Mouse (Mus musculus) forebrain, embryonic 16.5 days (tissue): ENCODE results near the gene Slc26a1. TPM values are rescaled to one million over a fixed set of nuclear protein-coding genes. Genes with fewer than 3 reads are reported as not detected.
A peak's percentile ranks its signal among the peaks of the same experiment; 100 is the strongest.

Experiments
- ATAC-seq: fragments of 200-750 bp; cut with Nextera tagmentation; 2 replicates; pipeline ENCODE4 v1.8.0; 2017; ENCODE audit warnings: mild to moderate bottlenecking, moderate library complexity
- H3K27ac ChIP-seq: fragments of 300-500 bp; sonication (generic); 2 replicates; pipeline ENCODE4 v1.5.1; 2014; ENCODE audit warnings: low read length, control low read depth
- H3K27me3 ChIP-seq: fragments of 300-500 bp; sonication (generic); replicated peaks from 2 replicates; pipeline ENCODE4 v1.6.1; 2014; ENCODE audit warnings: low read length; ENCODE audit not compliant: control insufficient read depth, insufficient read depth
- H3K36me3 ChIP-seq: fragments of 300-500 bp; sonication (generic); 2 replicates; pipeline ENCODE4 v1.6.1; 2014; ENCODE audit not compliant: control insufficient read depth, insufficient read depth
- H3K4me1 ChIP-seq: fragments of 300-500 bp; sonication (generic); replicated peaks from 2 replicates; pipeline ENCODE4 v1.6.1; 2014; ENCODE audit warnings: low read length; ENCODE audit not compliant: control insufficient read depth, insufficient read depth
- H3K4me2 ChIP-seq: fragments of 300-500 bp; sonication (generic); 2 replicates; pipeline ENCODE4 v1.6.1; 2014; ENCODE audit warnings: mild to moderate bottlenecking, low read length, control low read depth
- H3K4me3 ChIP-seq: fragments of 300-500 bp; sonication (generic); replicated peaks from 2 replicates; pipeline ENCODE4 v1.5.1; 2014; ENCODE audit warnings: mild to moderate bottlenecking, low read length, control low read depth
- H3K9ac ChIP-seq: fragments of 300-500 bp; sonication (generic); replicated peaks from 2 replicates; pipeline ENCODE4 v1.6.1; 2014; ENCODE audit warnings: low read depth, low read length, control low read depth
- H3K9me3 ChIP-seq: fragments of 300-500 bp; sonication (generic); 2 replicates; pipeline ENCODE4 v1.6.1; 2016; ENCODE audit warnings: low read length; ENCODE audit not compliant: control insufficient read depth
- WGBS: fragments of 180-500 bp; shearing (Covaris S2); extraction: QIAGEN DNeasy Blood & Tissue Kit; methylation state at CpG from one replicate; pipeline ENCODE4 v1.1.7; 2014; 5-methylcytosine and 5-hydroxymethylcytosine counted together
- polyA plus RNA-seq: library from polyadenylated mRNA; unstranded; fragments of >200 nt; fragmentation: Nextera tagmentation; extraction: Ambion mirVana; gene quantifications from 2 replicates; pipeline ENCODE4 v1.2.1, GENCODE M21; 2015

The Slc26a1 gene
- polyA plus RNA-seq, 1 experiment from 2014 or later = 2.3 TPM

DNA sequence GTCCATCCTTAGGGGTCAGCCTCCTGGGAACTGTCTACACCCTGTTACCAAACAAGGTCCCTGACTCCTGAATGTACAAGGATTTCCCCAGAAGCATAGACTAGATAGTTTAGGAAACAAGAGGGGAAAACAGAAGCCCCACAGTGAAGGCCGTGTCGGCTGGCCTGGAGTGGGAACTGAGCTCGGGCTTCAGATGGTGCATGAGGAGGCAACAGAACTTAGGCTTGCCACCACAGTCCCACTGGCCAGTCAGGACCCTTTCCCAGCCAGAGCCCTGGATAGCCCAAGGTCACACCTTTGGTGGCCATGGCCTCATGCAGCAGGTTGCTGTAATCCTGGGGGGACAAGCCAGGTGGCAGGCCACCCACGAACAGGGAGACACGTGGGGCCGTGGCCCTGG, 22.0 kb downstream of the Slc26a1 start:
- 90% methylated on average over 6 of the region's 6 CpGs for WGBS
- Histone ChIP-seq H3K4me1 (no peaks in the 10 kb centered on the region), H3K36me3 (peaks cover 27% of the 10 kb centered on the region), H3K9ac (no peak overlapping the region), H3K27ac (no peak overlapping the region), H3K4me3 (no peak overlapping the region), H3K27me3 (no peaks in the 10 kb centered on the region), H3K4me2 (no peak overlapping the region), H3K9me3 (no peaks in the 10 kb centered on the region)
- no peak for ATAC-seq

GRCm38 (mm10) chr5:108651823-108652222, 23.5 kb downstream of the Slc26a1 start:
- 75% methylated on average over 1 of the region's 1 CpGs for WGBS
- peak; percentile 41 for ATAC-seq

GRCm38 (mm10) chr5:108651136-108651720, 24.1 kb downstream of the Slc26a1 start:
- WGBS = 89% methylated on average over 5 of the region's 5 CpGs
- no peaks in the 10 kb centered on the region for H3K27me3 ChIP-seq
- no peak overlapping the region for H3K4me2 ChIP-seq
- peaks cover 25% of the 10 kb centered on the region for H3K36me3 ChIP-seq
- H3K9ac ChIP-seq = no peak overlapping the region
- H3K4me3 ChIP-seq = no peak overlapping the region
- H3K9me3 ChIP-seq = no peaks in the 10 kb centered on the region
- H3K27ac ChIP-seq = no peak overlapping the region
- no peaks in the 10 kb centered on the region for H3K4me1 ChIP-seq
- ATAC-seq = no peak

More at GRCm38 (mm10) chr5:108651823-108652222, 23.5 kb downstream of the Slc26a1 start:
- Histone ChIP-seq H3K9ac (no peak overlapping the region), H3K27ac (no peak overlapping the region), H3K4me2 (no peak overlapping the region), H3K27me3 (no peaks in the 10 kb centered on the region), H3K9me3 (no peaks in the 10 kb centered on the region), H3K36me3 (peaks cover 25% of the 10 kb centered on the region), H3K4me1 (no peaks in the 10 kb centered on the region), H3K4me3 (no peak overlapping the region)

GRCm38 (mm10) chr5:108650341-108650740, 25.0 kb downstream of the Slc26a1 start:
- Histone ChIP-seq H3K4me3 (no peak overlapping the region), H3K36me3 (peaks cover 27% of the 10 kb centered on the region), H3K27me3 (no peaks in the 10 kb centered on the region), H3K27ac (no peak overlapping the region), H3K4me2 (no peak overlapping the region), H3K9me3 (no peaks in the 10 kb centered on the region), H3K9ac (no peak overlapping the region), H3K4me1 (no peaks in the 10 kb centered on the region)
- 93% methylated on average over 7 of the region's 7 CpGs for WGBS
- no peak for ATAC-seq

GRCm38 (mm10) chr5:108648937-108649576, 26.3 kb downstream of the Slc26a1 start:
- Histone ChIP-seq H3K9me3 (no peaks in the 10 kb centered on the region), H3K27me3 (no peaks in the 10 kb centered on the region), H3K9ac (no peak overlapping the region), H3K4me3 (no peak overlapping the region), H3K4me1 (no peaks in the 10 kb centered on the region), H3K36me3 (peaks cover 18% of the 10 kb centered on the region), H3K4me2 (no peak overlapping the region), H3K27ac (no peak overlapping the region)
- WGBS = 89% methylated on average over 11 of the region's 11 CpGs
- no peak for ATAC-seq

GRCm38 (mm10) chr5:108647820-108648465, 27.4 kb downstream of the Slc26a1 start:
- Histone ChIP-seq H3K4me1 (no peaks in the 10 kb centered on the region), H3K9me3 (no peaks in the 10 kb centered on the region), H3K4me2 (no peak overlapping the region), H3K27ac (no peak overlapping the region), H3K4me3 (no peak overlapping the region), H3K27me3 (no peaks in the 10 kb centered on the region), H3K36me3 (peaks cover 8% of the 10 kb centered on the region), H3K9ac (no peak overlapping the region)
- ATAC-seq = no peak
- WGBS = 82% methylated on average over 2 of the region's 2 CpGs

- Histone ChIP-seq H3K4me1 (no peaks in the 10 kb centered on the region), H3K36me3 (peaks cover 8% of the 10 kb centered on the region), H3K27me3 (no peaks in the 10 kb centered on the region), H3K4me2 (no peak overlapping the region), H3K9me3 (no peaks in the 10 kb centered on the region), H3K4me3 (no peak overlapping the region), H3K9ac (no peak overlapping the region), H3K27ac (no peak overlapping the region)
- no peak for ATAC-seq
- WGBS = 97% methylated on average over 2 of the region's 2 CpGs
Measured at GRCm38 (mm10) chr5:108647311-108647710, 28.1 kb downstream of the Slc26a1 start.

DNA sequence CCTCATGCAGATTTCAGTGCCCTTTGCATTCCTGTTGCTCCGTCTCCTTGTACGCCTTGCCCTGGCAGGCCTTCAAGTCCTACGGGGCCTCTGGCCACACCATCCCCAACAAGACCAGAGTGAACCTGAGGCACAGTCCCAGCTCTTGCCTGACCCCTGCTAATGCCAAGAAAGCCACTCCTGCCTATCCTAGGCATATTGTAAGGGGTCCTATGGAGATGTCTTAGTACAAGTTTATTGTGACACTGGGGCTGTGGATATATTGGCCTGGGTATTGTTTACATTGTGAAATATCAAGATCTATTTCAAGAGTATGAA, 29.1 kb downstream of the Slc26a1 start:
- no peak overlapping the region for H3K4me3 ChIP-seq
- ATAC-seq = no peak
- no peaks in the 10 kb centered on the region for H3K4me1 ChIP-seq
- WGBS = 92% methylated on average over 3 of the region's 3 CpGs
- no peak overlapping the region for H3K4me2 ChIP-seq
- no peaks in the 10 kb centered on the region for H3K27me3 ChIP-seq
- H3K27ac ChIP-seq = no peak overlapping the region
- no peak overlapping the region for H3K9ac ChIP-seq
- H3K36me3 ChIP-seq = peaks cover 8% of the 10 kb centered on the region
- H3K9me3 ChIP-seq = no peaks in the 10 kb centered on the region

DNA sequence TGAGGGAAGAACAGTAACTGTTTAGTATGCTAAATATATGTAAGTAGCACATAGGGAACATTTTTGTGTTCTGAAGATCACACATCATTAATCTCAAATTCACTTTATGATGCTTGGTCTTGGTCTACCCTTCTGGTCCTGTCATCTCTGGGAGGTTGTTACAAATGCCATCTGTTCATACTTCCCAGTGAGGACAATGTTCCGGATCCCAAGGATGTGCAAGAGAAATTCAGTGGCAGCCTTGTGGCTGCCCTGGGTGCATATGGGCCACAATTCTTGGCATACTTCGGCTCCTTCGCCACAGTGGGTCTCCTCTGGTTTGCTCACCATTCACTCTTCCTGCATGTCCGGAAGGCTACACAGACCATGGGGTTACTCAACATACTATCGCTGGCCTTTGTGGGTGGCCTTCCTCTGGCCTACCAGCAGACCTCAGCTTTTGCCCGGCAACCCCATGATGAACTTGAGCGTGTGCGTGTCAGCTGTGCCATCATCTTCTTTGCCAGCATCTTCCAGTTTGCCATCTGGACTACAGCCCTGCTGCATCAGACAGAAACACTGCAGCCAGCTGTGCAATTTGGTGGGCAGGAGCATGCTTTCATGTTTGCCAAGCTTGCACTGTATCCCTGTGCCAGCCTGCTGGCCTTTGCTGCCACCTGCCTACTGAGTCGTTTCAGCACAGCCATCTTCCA, 29.6 kb downstream of the Slc26a1 start:
- H3K27me3 ChIP-seq = no peaks in the 10 kb centered on the region
- no peak overlapping the region for H3K4me3 ChIP-seq
- 86% methylated on average over 9 of the region's 9 CpGs for WGBS
- no peak; the same call in 1 of the 2 replicates for ATAC-seq
- no peaks in the 10 kb centered on the region for H3K4me1 ChIP-seq
- H3K4me2 ChIP-seq = no peak overlapping the region
- no peak overlapping the region for H3K9ac ChIP-seq
- no peak overlapping the region for H3K27ac ChIP-seq
- H3K9me3 ChIP-seq = no peaks in the 10 kb centered on the region
- H3K36me3 ChIP-seq = peaks cover 8% of the 10 kb centered on the region
